14 mouse cellular contexts compared by ENCODE assay signal in genomic region chrX:56736226-56736625, GRCm38 (mm10).
"Had no signal": no experiment of that assay in that cellular context is flagged by ENCODE, and none has a peak within 500 bp of the region (broad histone marks: within the 10 kb centered on the region; RNA-seq: fewer than 3 reads in every experiment).

No protein-coding gene starts in this region.

- H3K27me3 ChIP-seq: limb, embryonic 12.5 days; midbrain, embryonic 15.5 days; neural tube, embryonic 12.5 days had no signal

- H3K4me1 ChIP-seq: limb, embryonic 12.5 days; liver, embryonic 13.5 days; midbrain, embryonic 15.5 days; neural tube, embryonic 12.5 days had no signal

- H3K36me3 ChIP-seq: limb, embryonic 12.5 days; liver, embryonic 13.5 days; midbrain, embryonic 15.5 days; neural tube, embryonic 12.5 days had no signal

- H3K4me3 ChIP-seq: layer of hippocampus, adult 2 months; limb, embryonic 12.5 days; liver, embryonic 13.5 days; midbrain, embryonic 15.5 days; neural tube, embryonic 12.5 days had no signal

- DNase-seq: kidney, adult 9 months; kidney, postnatal 10 days; kidney, postnatal 4 days; liver; liver, embryonic 13.5 days; liver, postnatal 0 days; lung, postnatal 10 days; thymus, postnatal 4 days had no signal

- ATAC-seq: liver, postnatal 0 days; midbrain, embryonic 15.5 days had no signal

- H3K27ac ChIP-seq: layer of hippocampus, adult 2 months; limb, embryonic 12.5 days; liver, embryonic 13.5 days; midbrain, embryonic 15.5 days; neural tube, embryonic 12.5 days; stomach, postnatal 0 days had no signal

- H3K9ac ChIP-seq: limb, embryonic 12.5 days; liver, embryonic 13.5 days; liver, postnatal 0 days; midbrain, embryonic 15.5 days; neural tube, embryonic 12.5 days had no signal

- H3K9me3 ChIP-seq: limb, embryonic 12.5 days; liver, embryonic 13.5 days; midbrain, embryonic 15.5 days; neural tube, embryonic 12.5 days had no signal

- H3K4me2 ChIP-seq: limb, embryonic 12.5 days; liver, embryonic 13.5 days; midbrain, embryonic 11.5 days; midbrain, embryonic 15.5 days; neural tube, embryonic 12.5 days had no signal
